Mouse (Mus musculus): ENCODE data around the gene Ankrd42.

The Ankrd42 gene

DNA sequence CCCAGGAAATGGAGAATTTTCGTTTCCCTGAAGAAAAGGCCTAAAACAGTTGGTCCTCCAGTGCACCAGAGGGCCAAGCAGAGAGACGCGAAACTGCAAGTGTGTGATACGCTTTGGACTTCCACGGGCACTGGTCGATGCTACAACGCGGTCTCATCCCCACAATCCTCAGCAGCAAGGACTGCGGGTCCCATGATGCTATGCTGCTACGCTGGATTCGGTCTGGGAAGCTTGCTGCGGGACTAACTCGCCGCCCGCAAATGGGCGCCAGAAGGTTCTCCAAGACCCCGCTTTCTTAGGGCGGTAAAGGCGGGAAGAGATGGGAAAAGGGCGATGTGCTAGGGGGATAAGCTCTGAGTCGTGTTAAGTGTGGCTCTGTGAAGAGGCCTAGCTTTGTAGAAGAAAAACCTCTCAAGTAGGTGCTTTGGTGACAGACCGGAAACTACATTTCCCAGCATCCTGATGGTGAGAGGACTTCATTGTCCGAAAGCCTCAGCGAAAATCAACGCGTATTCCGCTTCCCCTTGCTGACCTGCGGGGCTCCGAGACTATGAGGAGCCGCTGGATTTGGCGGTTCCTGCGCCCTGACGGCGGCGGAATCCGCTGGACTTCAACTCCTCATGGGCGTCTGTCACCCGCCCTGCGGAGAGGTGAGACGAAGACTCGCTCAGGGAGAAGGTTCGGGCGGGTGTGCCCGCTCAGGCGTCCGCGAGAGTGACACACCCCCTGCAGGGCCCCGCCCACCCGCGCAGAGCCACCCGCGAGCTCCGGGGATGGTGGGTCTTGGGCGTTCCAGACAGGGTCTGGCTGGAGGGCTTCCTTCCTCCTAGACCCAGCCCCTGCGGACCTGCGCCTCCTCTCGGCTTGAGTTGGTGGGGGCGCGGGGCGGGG is 75.7 kb downstream of the Ankrd42 start, which contains the start of gene Ccdc90b:
TSS of gene Ccdc90b (plus strand) at position 164 of the 891 bp plus-strand sequence.
- DNase-seq = peak; percentile 93

DNA sequence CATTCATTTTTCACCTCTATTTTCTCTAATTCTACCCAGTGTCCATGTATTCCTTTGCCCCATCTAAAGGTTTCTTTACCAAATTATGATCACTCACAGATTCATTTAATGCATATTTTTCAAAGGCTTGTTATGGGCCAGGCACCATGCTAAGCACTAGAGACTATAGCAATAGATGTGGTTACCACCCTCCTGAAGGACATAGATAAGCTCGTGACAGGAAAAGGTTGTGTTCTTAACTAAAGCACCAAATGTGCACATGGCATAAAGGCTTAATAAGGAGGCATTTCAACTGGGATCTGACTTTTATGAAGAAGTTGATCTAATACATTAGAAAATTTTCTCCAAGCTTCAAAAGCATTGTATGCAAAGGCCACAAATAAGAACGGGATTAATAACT is 78.2 kb downstream of the Ankrd42 start:
- DNase-seq = no peak

DNA sequence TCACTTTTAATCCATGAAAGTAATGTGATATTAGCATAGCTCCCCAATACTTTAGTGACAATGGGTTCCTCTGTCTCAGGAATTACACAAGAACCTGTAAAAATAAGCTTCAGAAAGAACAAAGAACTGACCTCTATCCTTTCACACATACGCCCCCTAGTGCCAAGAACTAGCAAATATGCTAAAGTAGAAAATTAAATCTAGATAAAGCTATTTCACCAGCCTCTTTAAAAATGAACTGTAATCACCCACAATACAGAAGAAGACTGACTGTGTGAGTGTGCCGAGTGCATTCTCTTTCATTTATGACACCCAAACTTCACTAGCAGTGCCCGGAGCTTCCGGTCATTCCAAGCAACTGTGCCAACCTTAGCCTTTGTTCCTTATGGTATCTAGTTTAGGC is 86.0 kb downstream of the Ankrd42 start:
- peak; percentile 77 for DNase-seq

DNA sequence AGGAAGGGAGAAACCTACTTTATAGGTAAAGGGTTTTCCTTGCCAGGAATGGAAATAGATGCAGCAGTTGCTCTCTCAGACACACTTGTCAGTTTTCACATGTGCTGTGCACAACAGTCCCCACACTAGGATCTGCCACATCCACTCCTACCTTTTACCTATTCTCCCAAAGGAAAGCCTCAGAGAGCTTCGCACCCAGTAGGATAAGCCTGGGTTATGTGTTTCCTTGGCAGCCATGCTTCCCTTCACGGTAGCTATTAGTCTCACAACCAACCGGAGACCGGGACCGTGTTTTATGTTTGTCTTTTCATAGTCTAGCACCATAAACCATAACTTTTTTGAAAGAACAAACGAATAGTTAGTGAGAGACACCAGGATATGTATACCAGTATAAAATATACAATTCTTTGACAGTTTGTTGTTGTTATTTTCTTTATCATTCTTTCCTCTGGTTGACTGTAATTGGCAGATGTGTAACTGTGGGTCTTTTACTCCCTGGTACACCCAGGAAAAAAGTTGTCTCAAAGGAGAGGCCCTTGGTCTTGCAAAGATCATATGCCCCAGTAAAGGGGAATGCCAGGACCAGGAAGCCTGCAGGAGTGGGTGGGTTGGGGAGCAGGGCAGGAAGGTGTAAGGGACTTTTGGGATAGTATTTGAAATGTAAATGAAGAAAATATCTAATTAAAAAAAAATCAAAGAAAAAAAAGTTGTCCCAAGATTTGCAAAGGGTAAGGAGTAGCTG is 86.5 kb downstream of the Ankrd42 start:
- DNase-seq = no peak

DNA sequence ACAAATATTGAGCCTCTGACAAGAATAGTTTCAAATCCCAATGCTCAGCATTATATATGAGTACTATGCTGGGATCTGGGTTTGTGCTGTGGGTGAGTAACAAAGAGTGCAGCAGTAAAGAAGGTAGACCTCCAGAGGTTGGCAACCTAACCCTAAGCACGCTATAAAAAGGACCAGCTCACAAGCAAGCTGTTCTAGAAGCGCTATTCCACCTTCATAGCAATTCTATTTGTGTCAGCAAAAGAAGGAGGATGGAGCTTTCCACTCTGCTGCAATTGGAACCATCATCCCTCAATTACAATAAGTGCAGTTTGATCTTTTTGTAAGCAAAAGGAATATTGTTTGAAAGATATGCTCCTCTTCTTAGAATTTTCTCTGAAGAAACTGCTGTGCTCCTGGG is 90.2 kb downstream of the Ankrd42 start:
- DNase-seq = no peak

DNA sequence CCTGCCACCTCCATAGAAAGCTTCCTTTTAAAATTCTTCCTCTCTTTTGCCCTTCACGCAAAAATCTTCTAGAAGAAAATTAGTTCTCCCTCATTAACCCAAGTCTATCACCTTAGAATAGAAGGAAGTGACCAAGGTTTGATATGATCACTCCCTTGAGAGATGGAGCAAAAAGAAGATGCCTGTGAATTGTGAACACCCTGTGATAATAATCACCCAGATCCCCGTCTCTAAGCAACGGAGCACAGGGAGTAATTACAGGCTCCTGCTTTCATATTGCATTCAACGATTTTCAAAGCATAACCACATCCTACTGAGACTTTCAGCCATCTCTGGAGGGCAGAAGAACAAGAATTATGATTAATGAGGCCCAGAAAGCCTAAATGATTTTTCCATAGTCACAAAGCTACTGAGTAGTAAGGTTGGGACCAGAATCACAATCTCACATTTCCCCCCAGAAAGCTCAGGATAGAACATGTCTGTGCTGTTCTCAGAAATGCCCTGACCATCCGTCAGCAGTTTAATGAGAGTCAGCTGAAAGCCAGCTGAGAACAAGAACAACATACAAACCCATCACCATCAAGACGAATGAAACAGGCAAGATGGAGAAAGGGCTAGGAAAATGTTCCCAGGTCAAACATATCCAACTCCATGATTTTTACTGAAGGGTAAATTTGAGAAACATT is 104.4 kb downstream of the Ankrd42 start:
- DNase-seq = no peak
